Mouse (Mus musculus): ENCODE measurements around the gene Il17re.

Gene Il17re

DNA sequence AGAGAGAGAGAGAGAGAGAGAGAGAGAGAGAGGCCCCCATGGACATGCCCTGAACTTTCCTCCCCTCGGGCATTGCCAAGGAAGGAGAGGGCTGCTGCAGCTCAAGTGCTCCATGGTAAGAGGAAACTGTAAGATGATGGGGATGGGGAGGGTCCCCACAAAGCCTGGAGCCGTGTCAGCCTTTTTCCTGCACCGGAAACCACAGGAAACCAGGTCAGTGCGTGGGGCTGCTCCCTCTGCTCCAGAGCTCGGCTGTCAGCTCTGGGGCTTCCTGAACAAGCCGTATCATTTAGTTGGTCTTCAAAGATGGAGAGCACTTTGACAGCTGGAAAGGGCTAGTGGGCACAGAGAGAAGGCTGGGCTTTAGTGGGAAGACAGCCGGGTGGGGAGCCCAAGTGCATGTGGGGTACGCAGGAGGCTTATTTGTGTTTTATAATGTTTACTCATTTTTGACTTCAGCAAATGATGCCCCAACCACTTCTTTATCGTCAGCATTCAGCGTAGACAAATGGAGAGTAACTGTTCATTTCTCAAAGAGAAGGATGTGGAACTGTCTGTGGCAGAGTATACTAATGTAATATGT lies at the start of gene Il17re:
TSS of gene Il17re (plus strand) at position 533 of the 583 bp plus-strand sequence.
- no peak for DNase-seq

DNA sequence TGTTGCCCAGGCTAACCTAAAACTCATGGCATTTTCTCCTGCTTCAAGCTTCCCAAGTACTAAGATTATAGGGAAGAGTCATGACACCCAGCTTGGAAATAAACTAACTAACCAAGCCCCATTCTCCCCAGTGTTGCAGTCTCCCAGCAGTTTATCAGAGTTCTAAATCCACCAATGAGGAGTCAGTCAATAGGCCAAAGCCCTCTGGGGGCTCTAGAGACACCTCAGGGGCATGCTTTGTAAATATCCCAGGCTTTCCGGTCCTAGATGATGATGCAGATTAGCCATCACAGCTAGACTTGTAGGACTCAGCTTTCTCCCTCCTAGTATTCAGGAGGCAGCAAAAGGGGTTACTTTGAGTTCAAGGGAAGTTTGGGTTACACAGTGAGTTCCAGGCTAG lies 48.3 kb upstream of the Il17re start:
- no peak for DNase-seq

- no peak for DNase-seq
Measured at GRCm38 (mm10) chr6:113416416-113416815, 41.9 kb upstream of the Il17re start.

DNA sequence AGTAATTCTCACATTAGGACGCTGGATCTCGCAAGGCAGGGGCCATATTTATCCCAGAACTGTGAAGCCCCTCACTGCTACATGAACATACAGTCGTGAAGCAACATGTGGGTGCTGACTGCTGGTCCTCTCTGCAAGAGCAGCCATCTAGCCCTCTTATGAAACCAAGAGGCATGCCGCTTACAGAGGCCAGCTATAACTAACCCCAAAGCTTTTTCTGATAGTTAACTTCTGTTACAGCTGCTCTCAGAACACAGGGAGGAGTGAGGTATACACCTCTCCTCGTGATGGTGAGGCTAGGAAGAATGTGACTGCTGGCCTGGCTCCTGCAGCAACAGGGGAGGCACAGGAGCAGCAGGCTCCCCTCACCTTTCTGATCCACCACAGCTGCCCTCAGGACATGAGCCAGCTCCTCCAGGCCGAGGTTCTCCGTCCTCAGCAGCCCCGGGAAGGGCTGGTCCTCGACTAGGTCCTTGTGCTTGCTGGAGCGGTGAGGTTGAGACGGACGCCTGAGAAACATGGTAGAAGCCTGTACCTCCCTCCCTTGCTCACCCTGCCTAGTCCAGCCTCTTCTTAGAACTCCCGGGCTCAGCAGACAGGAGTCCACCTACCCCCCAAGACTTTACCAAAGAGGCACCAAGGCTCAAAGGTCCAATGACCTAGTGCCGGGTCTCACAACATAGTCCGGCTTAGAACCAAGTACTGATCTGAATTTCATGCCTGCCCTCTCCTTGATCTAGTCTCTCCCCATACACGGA lies 39.7 kb upstream of the Il17re start:
- DNase-seq, result no peak

DNA sequence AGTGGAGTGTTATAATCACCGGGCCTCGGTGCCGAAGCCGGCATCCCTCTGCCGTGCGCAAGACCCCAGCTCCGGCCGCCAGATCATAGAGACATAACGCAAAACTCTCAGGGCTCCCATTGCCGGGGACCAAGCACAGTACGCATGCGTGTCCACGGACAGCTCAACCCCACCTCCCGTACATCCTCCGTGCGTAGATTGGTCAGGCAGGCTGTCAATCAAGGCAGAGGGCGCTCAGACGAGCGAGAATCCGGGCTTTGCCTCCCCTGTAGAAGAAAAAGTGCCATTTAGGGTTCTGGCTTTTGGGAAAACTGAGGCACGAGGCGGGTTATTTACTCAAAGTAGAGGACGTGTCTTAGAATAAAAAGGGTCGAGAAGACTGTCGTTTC lies 39.1 kb upstream of the Il17re start, which contains the start of gene Rpusd3:
TSS of gene Rpusd3 (minus strand) at position 142 of the 389 bp plus-strand sequence.
- DNase-seq, result peak; percentile 100

- DNase-seq, result no peak
Measured at GRCm38 (mm10) chr6:113423000-113423399, 35.3 kb upstream of the Il17re start.

- DNase-seq, result no peak
Measured at GRCm38 (mm10) chr6:113424187-113424586, 34.1 kb upstream of the Il17re start.

- DNase-seq, result no peak
Measured at GRCm38 (mm10) chr6:113426696-113427095, 31.6 kb upstream of the Il17re start.

GRCm38 (mm10) chr6:113427397-113427796 lies 30.9 kb upstream of the Il17re start:
- no peak for DNase-seq

DNA sequence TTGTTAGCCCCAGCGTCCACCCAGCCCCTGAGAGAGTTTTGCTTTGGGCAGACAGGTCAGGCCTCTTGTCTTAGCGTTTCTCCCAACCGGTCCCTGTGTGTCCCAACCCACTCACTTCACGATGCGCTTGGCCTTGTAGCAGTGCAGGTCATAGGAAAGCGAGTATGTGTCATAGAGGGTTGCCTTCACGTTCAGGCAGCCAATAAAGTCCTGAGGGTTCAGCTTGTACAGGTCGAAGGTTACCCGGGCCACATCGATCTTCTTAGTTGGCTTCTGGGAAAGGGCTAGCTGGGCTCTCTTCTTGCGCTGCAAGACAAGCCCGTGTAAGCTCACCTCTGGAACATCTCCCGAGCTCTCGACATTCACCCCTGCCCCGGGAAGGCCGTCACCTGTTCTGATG lies 30.3 kb upstream of the Il17re start:
- DNase-seq, result no peak

DNA sequence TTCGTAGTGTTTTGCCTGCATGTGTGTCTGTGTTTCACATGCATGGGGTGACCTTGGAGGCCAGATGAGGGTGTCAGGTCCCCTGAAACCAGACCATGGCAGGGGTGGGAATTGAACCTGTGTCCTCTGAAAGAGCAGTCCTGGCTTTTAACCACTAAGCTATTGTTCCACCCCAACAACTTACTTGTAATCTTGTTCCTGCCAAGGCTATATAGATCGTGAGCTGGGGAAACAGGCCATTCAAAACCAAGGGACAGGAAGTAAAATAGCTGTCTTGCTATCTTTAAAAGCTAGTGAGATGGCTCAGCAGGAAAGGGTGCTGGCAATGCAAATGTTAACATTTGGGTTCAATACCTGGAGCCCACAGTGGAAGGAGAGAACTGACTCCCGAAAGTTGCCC lies 28.3 kb upstream of the Il17re start:
- DNase-seq, result no peak

- DNase-seq, result no peak
Measured at GRCm38 (mm10) chr6:113430846-113431245, 27.4 kb upstream of the Il17re start.

GRCm38 (mm10) chr6:113431801-113432200 lies 26.5 kb upstream of the Il17re start:
- no peak for DNase-seq

DNA sequence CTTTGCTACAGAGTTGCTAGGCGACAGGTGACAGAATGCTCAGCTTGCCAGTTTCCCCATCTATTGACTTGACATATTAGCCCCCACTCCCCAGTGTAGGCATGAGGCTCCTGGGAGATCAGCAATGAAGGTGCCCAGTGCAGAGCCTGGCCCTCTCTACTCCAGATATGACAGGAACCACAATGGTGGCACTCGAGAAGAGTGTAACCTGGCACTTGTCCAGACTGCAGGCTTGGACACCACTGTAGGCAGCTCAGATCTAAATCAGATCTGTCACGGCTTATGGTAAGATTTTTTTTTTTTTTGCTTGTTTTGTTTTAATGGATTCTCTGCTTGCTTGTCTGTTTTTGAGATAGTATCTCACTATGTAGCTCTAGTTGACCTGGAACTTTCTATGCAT lies 24.6 kb upstream of the Il17re start:
- DNase-seq, result no peak

- DNase-seq, result no peak
Measured at GRCm38 (mm10) chr6:113434691-113435090, 23.6 kb upstream of the Il17re start.

GRCm38 (mm10) chr6:113435664-113436205 lies 22.5 kb upstream of the Il17re start, which contains the start of gene Cidec:
Gene Cidec, minus strand, starts transcription at chr6:113435760.
- no peak for DNase-seq

DNA sequence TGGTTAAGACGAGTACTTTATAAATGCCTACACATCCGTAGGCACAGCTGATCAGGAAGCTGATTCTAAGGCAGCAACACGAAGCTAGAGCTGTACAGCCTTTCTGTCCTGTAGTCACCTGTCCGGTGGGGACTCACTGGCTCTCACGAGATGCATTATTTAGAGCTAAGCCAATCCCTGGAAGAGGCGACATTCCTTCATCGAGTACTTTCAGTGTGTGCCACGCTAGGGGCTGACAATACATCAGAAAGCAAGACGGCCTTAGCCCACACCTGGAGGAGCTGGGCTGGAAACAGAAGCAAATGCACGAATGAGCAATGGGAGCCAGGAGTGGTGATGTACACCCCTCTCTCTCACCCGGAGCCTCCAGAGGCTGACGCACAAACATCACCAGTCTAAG lies 21.1 kb upstream of the Il17re start:
- DNase-seq, result peak; percentile 84

GRCm38 (mm10) chr6:113438721-113439430 lies 19.4 kb upstream of the Il17re start:
- DNase-seq, result no peak

GRCm38 (mm10) chr6:113440686-113441085 lies 17.6 kb upstream of the Il17re start:
- DNase-seq, result peak; percentile 83

GRCm38 (mm10) chr6:113441147-113441680 lies 17.1 kb upstream of the Il17re start:
- DNase-seq, result peak; percentile 89

GRCm38 (mm10) chr6:113442087-113442441 lies 16.2 kb upstream of the Il17re start:
- DNase-seq, result no peak

- peak; percentile 99 for DNase-seq
Measured at GRCm38 (mm10) chr6:113442442-113443090, 15.7 kb upstream of the Il17re start, which contains the start of gene Jagn1. Gene Jagn1, plus strand, starts transcription at chr6:113442569.

DNA sequence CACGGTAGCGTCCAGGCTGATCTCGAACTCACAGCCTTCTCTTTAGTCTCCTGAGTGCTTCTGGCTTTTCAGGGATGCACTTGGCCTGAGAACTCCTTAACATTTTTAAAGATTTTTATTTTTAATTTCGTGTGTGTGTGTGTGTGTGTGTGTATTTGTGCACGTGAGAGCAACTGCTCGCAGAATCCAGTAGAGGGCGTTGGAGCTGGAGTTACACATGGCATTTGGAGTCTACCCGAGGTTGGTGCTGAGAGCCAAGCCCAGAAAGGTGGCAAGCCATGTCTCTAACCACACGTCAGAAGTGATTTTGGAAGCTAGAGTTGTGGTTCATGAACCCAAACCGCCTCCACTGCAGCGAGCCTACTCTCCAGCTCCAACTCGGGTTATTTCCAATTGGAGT lies 15.2 kb upstream of the Il17re start:
- no peak for DNase-seq

Measured in heart, adult 11 months (tissue).